Mouse (Mus musculus) erythroblast, embryonic 14.5 days (primary cell): Measurements from ENCODE around the gene Zc3h18.

Experiments used
- GATA1 ChIP-seq: IDR thresholded peaks from 2 replicates; pipeline ENCODE4 v1.6.1; 2012; ENCODE audit warnings: low read length, inconsistent platforms, mixed read lengths
- TAL1 ChIP-seq: IDR thresholded peaks from 3 replicates; pipeline ENCODE4 v1.6.1; 2012; ENCODE audit warnings: low read length, inconsistent platforms, mixed read lengths

DNA sequence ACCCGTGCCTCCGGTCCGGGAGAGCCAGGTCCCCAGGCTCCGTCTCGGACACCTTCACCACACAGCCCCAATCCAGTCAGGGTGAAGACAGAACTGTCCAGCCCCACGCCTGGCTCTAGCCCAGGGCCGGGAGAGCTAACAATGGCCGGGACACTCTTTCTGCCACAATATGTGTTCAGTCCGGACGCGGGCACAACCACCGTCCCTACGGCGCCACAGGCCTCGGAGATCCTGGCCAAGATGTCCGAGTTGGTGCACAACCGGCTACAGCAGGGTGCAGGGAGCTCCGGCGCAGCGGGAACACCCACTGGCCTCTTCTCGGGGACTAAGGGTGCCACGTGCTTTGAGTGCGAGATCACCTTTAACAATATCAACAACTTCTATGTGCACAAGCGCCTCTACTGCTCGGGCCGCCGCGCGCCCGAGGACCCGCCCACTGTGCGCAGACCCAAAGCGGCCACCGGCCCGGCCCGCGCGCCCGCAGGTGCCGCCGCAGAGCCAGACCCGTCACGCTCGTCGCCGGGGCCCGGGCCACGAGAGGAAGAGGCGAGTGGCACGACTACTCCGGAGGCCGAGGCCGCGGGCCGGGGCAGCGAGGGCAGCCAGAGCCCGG lies 40.7 kb upstream of the Zc3h18 start:
- no peak for TF ChIP-seq GATA1
- TF ChIP-seq TAL1: no peak
